Mouse (Mus musculus): ENCODE results near the gene Epn2. TPM values are rescaled to one million over a fixed set of nuclear protein-coding genes. Genes with fewer than 3 reads are reported as not detected.

Gene Epn2
- polyA plus RNA-seq (2021; fragmentation: Nextera tagmentation) = 134 and 150 TPM in 2 replicates
- long read RNA-seq, experiment 1, full-length matches to known transcripts = 40 of 205 reads
- long read RNA-seq, experiment 1, partial matches to known transcripts = 49 of 205 reads
- long read RNA-seq, experiment 1, other reads (novel, unspliced or antisense) = 116 of 205 reads
- long read RNA-seq, experiment 2, full-length matches to known transcripts = 159 of 623 reads
- long read RNA-seq, experiment 2, partial matches to known transcripts = 37 of 623 reads
- long read RNA-seq, experiment 2, other reads (novel, unspliced or antisense) = 427 of 623 reads

GRCm38 (mm10) chr11:61578983-61579877 is at the start of gene Epn2:
Gene Epn2 (minus strand): TSS chr11:61579687.

GRCm38 (mm10) chr11:61504713-61505257 is 74.7 kb downstream of the Epn2 start, which contains the start of gene B9d1:
Gene B9d1 (plus strand): TSS chr11:61505144.

GRCm38 (mm10) chr11:61494129-61494997 is 85.1 kb downstream of the Epn2 start, which contains the start of gene Mapk7:
Gene Mapk7 (minus strand): TSS chr11:61494406.

GRCm38 (mm10) chr11:61484613-61485540 is 94.6 kb downstream of the Epn2 start, which contains the start of gene Mfap4:
Gene Mfap4 (plus strand): TSS chr11:61485431.

Other genes starting within 250 kb of the Epn2 start
- not detected in 2 replicates for gene Slc47a2, start 236.8 kb downstream of the Epn2 start, polyA plus RNA-seq (2021; fragmentation: Nextera tagmentation)
- gene Slc47a1, start 201.3 kb downstream of the Epn2 start, polyA plus RNA-seq (2021; fragmentation: Nextera tagmentation) = 0.48 and 0.69 TPM in 2 replicates
- gene Rnf112, start 125.6 kb downstream of the Epn2 start, polyA plus RNA-seq (2021; fragmentation: Nextera tagmentation) = 20.2 and 24.6 TPM in 2 replicates
- 3.6 and 5.5 TPM in 2 replicates for gene Mfap4, start 94.3 kb downstream of the Epn2 start, polyA plus RNA-seq (2021; fragmentation: Nextera tagmentation)
- gene Mapk7, start 85.3 kb downstream of the Epn2 start, polyA plus RNA-seq (2021; fragmentation: Nextera tagmentation) = 15.7 and 16.4 TPM in 2 replicates
- 52.5 and 61.4 TPM in 2 replicates for gene B9d1, start 74.5 kb downstream of the Epn2 start, polyA plus RNA-seq (2021; fragmentation: Nextera tagmentation)
- gene Grap, start 73.6 kb upstream of the Epn2 start, polyA plus RNA-seq (2021; fragmentation: Nextera tagmentation) = 9.0 and 10.4 TPM in 2 replicates
- gene Fam83g, start 104.4 kb upstream of the Epn2 start, polyA plus RNA-seq (2021; fragmentation: Nextera tagmentation) = 0.05 TPM in 2 replicates
- 0.09 and 0.21 TPM in 2 replicates for gene Slc5a10, start 141.1 kb upstream of the Epn2 start, polyA plus RNA-seq (2021; fragmentation: Nextera tagmentation)
- 23.9 and 27.3 TPM in 2 replicates for gene Prpsap2, start 182.4 kb upstream of the Epn2 start, polyA plus RNA-seq (2021; fragmentation: Nextera tagmentation)

Measured in layer of hippocampus, adult 6 months (tissue).